Comparison of ENCODE assay signal across 21 mouse cellular contexts in the genomic region with DNA sequence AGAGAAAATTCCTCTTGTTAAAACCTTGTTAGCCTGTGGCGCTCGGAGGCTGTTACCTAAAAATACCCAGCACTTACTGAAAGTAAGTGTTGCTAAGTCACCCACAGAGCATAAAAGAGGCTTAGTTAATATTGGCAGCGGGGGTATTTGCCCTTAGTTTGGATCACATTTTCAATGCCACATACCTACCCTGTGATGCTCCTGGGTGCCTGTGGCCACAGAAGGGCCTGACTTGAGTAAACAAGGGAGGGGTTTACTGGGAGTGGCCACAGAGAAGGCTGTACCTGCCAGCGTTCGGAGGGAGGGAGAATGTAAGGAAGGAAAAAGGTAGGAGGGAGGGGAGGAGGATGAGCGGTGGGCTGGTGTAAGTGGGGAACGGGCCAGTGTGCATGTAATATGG.
DNase-seq lines count a peak whose midpoint lies in the region; ATAC-seq and TF ChIP-seq lines count a peak whose summit lies in the region.
"Had no signal": no experiment of that assay in that cellular context is flagged by ENCODE, and none has a peak within 500 bp of the region (broad histone marks: within the 10 kb centered on the region; RNA-seq: fewer than 3 reads in every experiment).

No protein-coding gene starts in this region.

- no peaks in the 10 kb centered on the region for H3K9me3 ChIP-seq in liver, embryonic 13.5 days (replicated peaks)
- H3K9me3 ChIP-seq in liver, embryonic 12.5 days (replicated peaks), result no peaks in the 10 kb centered on the region
- H3K9me3 ChIP-seq in lung, embryonic 14.5 days (ENCODE audit: low read depth, low read length), result no peaks in the 10 kb centered on the region
- no peaks in the 10 kb centered on the region for H3K9me3 ChIP-seq in lung, postnatal 0 days (ENCODE audit: low read length)
- H3K9me3 ChIP-seq: embryonic facial prominence, embryonic 10.5 days; forebrain, embryonic 13.5 days; heart, embryonic 12.5 days; hindbrain, embryonic 10.5 days had no signal

- TF ChIP-seq EP300 in lung, postnatal 0 days (IDR thresholded peaks at IDR 0.05), result no peak

- no peak overlapping the region for H3K9ac ChIP-seq in liver, embryonic 13.5 days
- no peak overlapping the region for H3K9ac ChIP-seq in liver, embryonic 12.5 days
- no peak overlapping the region for H3K9ac ChIP-seq in lung, embryonic 14.5 days
- no peak overlapping the region for H3K9ac ChIP-seq in lung, postnatal 0 days (replicated peaks; ENCODE audit: low read depth)
- H3K9ac ChIP-seq: forebrain, embryonic 13.5 days; heart, embryonic 12.5 days had no signal

- WGBS in liver, embryonic 13.5 days (ENCODE audit: insufficient replicate concordance), result 78% methylated on average over 7 of the region's 7 CpGs
- 80% methylated on average over 7 of the region's 7 CpGs for WGBS in liver, embryonic 12.5 days (ENCODE audit: insufficient replicate concordance)
- 71% methylated on average over 7 of the region's 7 CpGs for WGBS in lung, embryonic 14.5 days
- WGBS in lung, postnatal 0 days, result 62% methylated on average over 7 of the region's 7 CpGs

- ATAC-seq in liver, embryonic 13.5 days (ENCODE audit: low read depth), result 0 out of 2 replicates have a peak, but pooled peaks have one; percentile 19
- no peak for ATAC-seq in liver, embryonic 12.5 days
- no peak for ATAC-seq in lung, embryonic 14.5 days (ENCODE audit: insufficient read depth)
- peak; percentile 73 for ATAC-seq in lung, postnatal 0 days
- ATAC-seq: activated CD4-positive, CD25-positive, alpha-beta regulatory T cell, adult 4 months; forebrain, embryonic 13.5 days; Patski had no signal

- no peak overlapping the region for H3K4me2 ChIP-seq in liver, embryonic 13.5 days
- H3K4me2 ChIP-seq in liver, embryonic 12.5 days, result no peak overlapping the region
- H3K4me2 ChIP-seq in lung, embryonic 14.5 days, result no peak overlapping the region
- no peak overlapping the region for H3K4me2 ChIP-seq in lung, postnatal 0 days (replicated peaks; ENCODE audit: low read depth, low read length)
- H3K4me2 ChIP-seq: forebrain, embryonic 13.5 days; heart, embryonic 12.5 days had no signal

- H3K4me3 ChIP-seq in liver, embryonic 13.5 days (replicated peaks), result no peak overlapping the region
- H3K4me3 ChIP-seq in liver, embryonic 12.5 days, result no peak overlapping the region
- no peak overlapping the region for H3K4me3 ChIP-seq in lung, embryonic 14.5 days (ENCODE audit: low read depth, low read length)
- H3K4me3 ChIP-seq in lung, postnatal 0 days (ENCODE audit: low read depth, low read length), result no peak overlapping the region
- H3K4me3 ChIP-seq: embryonic facial prominence, embryonic 10.5 days; forebrain, embryonic 13.5 days; gastrocnemius, adult 2 months; heart, embryonic 12.5 days; hindbrain, embryonic 10.5 days had no signal

- peaks cover 17% of the 10 kb centered on the region for H3K4me1 ChIP-seq in liver, embryonic 13.5 days (replicated peaks)
- H3K4me1 ChIP-seq in liver, embryonic 12.5 days, result peaks cover 19% of the 10 kb centered on the region
- H3K4me1 ChIP-seq in lung, embryonic 14.5 days (ENCODE audit: insufficient read depth), result peaks cover 16% of the 10 kb centered on the region
- peaks cover 16% of the 10 kb centered on the region; the same call in 1 of the 2 replicates for H3K4me1 ChIP-seq in lung, postnatal 0 days (ENCODE audit: insufficient read depth, low read depth, low read length)

- H3K27me3 ChIP-seq in liver, embryonic 13.5 days, result no peaks in the 10 kb centered on the region
- H3K27me3 ChIP-seq in liver, embryonic 12.5 days (replicated peaks), result no peaks in the 10 kb centered on the region
- no peaks in the 10 kb centered on the region for H3K27me3 ChIP-seq in lung, embryonic 14.5 days (ENCODE audit: insufficient read depth, low read length)
- no peaks in the 10 kb centered on the region for H3K27me3 ChIP-seq in lung, postnatal 0 days (replicated peaks; ENCODE audit: insufficient read depth, low read length)
- H3K27me3 ChIP-seq: CH12.LX; forebrain, embryonic 13.5 days; heart, embryonic 12.5 days; Patski had no signal

- H3K27ac ChIP-seq in liver, embryonic 13.5 days, result no peak overlapping the region
- H3K27ac ChIP-seq in liver, embryonic 12.5 days, result no peak overlapping the region
- H3K27ac ChIP-seq in lung, embryonic 14.5 days (ENCODE audit: low read depth), result peak overlapping the region; percentile 25; the same call in 1 of the 2 replicates
- H3K27ac ChIP-seq in lung, postnatal 0 days (ENCODE audit: low read length), result peak overlapping the region; percentile 6; the same call in 1 of the 2 replicates
- H3K27ac ChIP-seq: embryonic facial prominence, embryonic 10.5 days; forebrain, embryonic 13.5 days; gastrocnemius, adult 2 months; hindbrain, embryonic 10.5 days had no signal

- TF ChIP-seq CTCF in lung, embryonic 14.5 days (IDR thresholded peaks at IDR 0.05; ENCODE audit: low read depth), result no peak
- TF ChIP-seq CTCF in lung, postnatal 0 days (IDR thresholded peaks at IDR 0.05), result no peak

- H3K36me3 ChIP-seq in liver, embryonic 13.5 days, result peaks cover 20% of the 10 kb centered on the region
- peaks cover 21% of the 10 kb centered on the region for H3K36me3 ChIP-seq in liver, embryonic 12.5 days
- H3K36me3 ChIP-seq in lung, embryonic 14.5 days (ENCODE audit: insufficient read depth), result no peaks in the 10 kb centered on the region
- H3K36me3 ChIP-seq in lung, postnatal 0 days (ENCODE audit: insufficient read depth, low read length), result no peaks in the 10 kb centered on the region
- H3K36me3 ChIP-seq: embryonic facial prominence, embryonic 10.5 days; heart, embryonic 12.5 days; hindbrain, embryonic 10.5 days had no signal

- no peak for DNase-seq in liver, embryonic 13.5 days
- peak; percentile 20 for DNase-seq in lung, embryonic 14.5 days
- no peak for DNase-seq in lung, postnatal 14 days
- DNase-seq in lung, postnatal 0 days (ENCODE audit: low spot score), result peak; percentile 71
- DNase-seq in lung, postnatal 36 days, result peak; percentile 65
- DNase-seq in adrenal gland, adult (ENCODE audit: inconsistent age in 2 of 2, low spot score in 1 of 2), result no peak
- no peak for DNase-seq in adrenal gland, postnatal 10 days
- DNase-seq: adrenal gland, adult 2 months; adrenal gland, postnatal 36 days; cerebellum, adult 2 months; cerebellum, postnatal 10 days; gastrocnemius, adult 2 months; gastrocnemius, postnatal 25 days had no signal

Comparison
In these comparisons a context has a peak if more than half of its experiments do, and no peak if none do; other contexts are left out.
1. ATAC-seq: peak in liver, embryonic 13.5 days (single experiment) and lung, postnatal 0 days (single experiment); none in liver, embryonic 12.5 days (single experiment) and lung, embryonic 14.5 days (single experiment).
2. DNase-seq: peak in lung, embryonic 14.5 days (single experiment), lung, postnatal 0 days (single experiment) and lung, postnatal 36 days (single experiment); none in liver, embryonic 13.5 days (single experiment), lung, postnatal 14 days (single experiment), adrenal gland, adult (0 of 2) and adrenal gland, postnatal 10 days (single experiment).
3. H3K27ac ChIP-seq: peak in lung, embryonic 14.5 days (single experiment) and lung, postnatal 0 days (single experiment); none in liver, embryonic 13.5 days (single experiment) and liver, embryonic 12.5 days (single experiment).